Mouse (Mus musculus) liver, embryonic 15.5 days (tissue): ENCODE results near the gene Ralgapa2. TPM values are rescaled to one million over a fixed set of nuclear protein-coding genes. Genes with fewer than 3 reads are reported as not detected.

ENCODE experiments used
- ATAC-seq: fragments of 200-750 bp; cut with Nextera tagmentation; 2 replicates; pipeline ENCODE4 v1.8.0; 2017; ENCODE audit warnings: moderate number of reproducible peaks, mild to moderate bottlenecking, moderate library complexity; ENCODE audit not compliant: insufficient read depth
- H3K27ac ChIP-seq: fragments of 300-500 bp; sonication (generic); replicated peaks from 2 replicates; pipeline ENCODE4 v1.5.1; 2015; ENCODE audit warnings: mild to moderate bottlenecking, inconsistent platforms
- H3K27me3 ChIP-seq: fragments of 300-500 bp; sonication (generic); 2 replicates; pipeline ENCODE4 v1.6.1; 2015; ENCODE audit warnings: mild to moderate bottlenecking, inconsistent platforms
- H3K36me3 ChIP-seq: fragments of 300-500 bp; sonication (generic); replicated peaks from 2 replicates; pipeline ENCODE4 v1.6.1; 2015; ENCODE audit warnings: moderate library complexity, mild to moderate bottlenecking, inconsistent platforms
- H3K4me1 ChIP-seq: fragments of 300-500 bp; sonication (generic); replicated peaks from 2 replicates; pipeline ENCODE4 v1.6.1; 2015; ENCODE audit warnings: inconsistent platforms
- H3K4me2 ChIP-seq: fragments of 300-500 bp; sonication (generic); 2 replicates; pipeline ENCODE4 v1.6.1; 2015; ENCODE audit warnings: moderate library complexity, mild to moderate bottlenecking, inconsistent platforms
- H3K4me3 ChIP-seq: fragments of 300-500 bp; sonication (generic); replicated peaks from 2 replicates; pipeline ENCODE4 v1.5.1; 2015; ENCODE audit warnings: mild to moderate bottlenecking, inconsistent platforms
- H3K9ac ChIP-seq: fragments of 300-500 bp; sonication (generic); 2 replicates; pipeline ENCODE4 v1.6.1; 2015; ENCODE audit warnings: moderate library complexity, mild to moderate bottlenecking, inconsistent platforms
- H3K9me3 ChIP-seq: fragments of 300-500 bp; sonication (generic); replicated peaks from 2 replicates; pipeline ENCODE4 v1.6.1; 2016; ENCODE audit warnings: inconsistent platforms
- WGBS: fragments of 180-500 bp; shearing (Covaris S2); methylation state at CpG from one replicate; pipeline ENCODE4 v1.1.7; 2015; ENCODE audit warnings: mixed read lengths; ENCODE audit not compliant: insufficient replicate concordance; 5-methylcytosine and 5-hydroxymethylcytosine counted together
- polyA plus RNA-seq: library from polyadenylated mRNA; unstranded; fragments of >200 nt; fragmentation: Nextera tagmentation; extraction: Ambion mirVana; gene quantifications from 2 replicates; pipeline ENCODE4 v1.2.1, GENCODE M21; 2015

Gene Ralgapa2
- polyA plus RNA-seq, 1 experiment from 2014 or later = 3.5 TPM

- H3K36me3 ChIP-seq = no peaks in the 10 kb centered on the region
- no peaks in the 10 kb centered on the region for H3K9me3 ChIP-seq
- H3K27me3 ChIP-seq = no peaks in the 10 kb centered on the region
- no peak overlapping the region for H3K9ac ChIP-seq
- H3K4me2 ChIP-seq = no peak overlapping the region
- ATAC-seq = no peak
- H3K4me3 ChIP-seq = no peak overlapping the region
- no peaks in the 10 kb centered on the region for H3K4me1 ChIP-seq
- no peak overlapping the region for H3K27ac ChIP-seq
- WGBS = 11% methylated on average over 2 of the region's 2 CpGs
Measured at GRCm38 (mm10) chr2:146525483-146525882, 13.3 kb upstream of the Ralgapa2 start.

- Histone ChIP-seq H3K4me1 (no peaks in the 10 kb centered on the region), H3K36me3 (no peaks in the 10 kb centered on the region), H3K4me2 (no peak overlapping the region), H3K9me3 (no peaks in the 10 kb centered on the region), H3K4me3 (no peak overlapping the region), H3K9ac (no peak overlapping the region), H3K27ac (no peak overlapping the region; the same call in 1 of the 2 replicates), H3K27me3 (no peaks in the 10 kb centered on the region)
- 56% methylated on average over 4 of the region's 4 CpGs for WGBS
- ATAC-seq = peak; percentile 89
Measured at GRCm38 (mm10) chr2:146524685-146525415, 12.7 kb upstream of the Ralgapa2 start.

DNA sequence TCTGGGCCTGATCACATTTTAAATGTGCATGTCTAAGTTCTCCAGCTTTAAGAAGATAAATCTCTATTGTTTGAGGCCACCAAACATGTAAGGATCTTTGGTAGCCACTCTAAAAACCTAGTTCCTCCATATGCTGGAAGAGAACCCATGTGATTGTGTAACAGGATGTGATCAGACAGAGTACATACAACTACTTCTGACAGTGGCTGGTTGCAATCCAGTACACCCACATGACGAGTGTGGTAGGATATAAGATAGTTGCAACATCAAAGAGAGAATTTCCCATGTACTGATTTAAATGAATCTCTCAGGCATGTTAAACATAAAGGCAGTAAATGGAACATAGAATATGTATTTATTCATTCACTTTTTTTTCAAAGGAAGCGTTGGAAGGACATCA, 4.8 kb upstream of the Ralgapa2 start:
- ATAC-seq = no peak
- Histone ChIP-seq H3K4me1 (peaks cover 11% of the 10 kb centered on the region), H3K9ac (no peak overlapping the region), H3K9me3 (no peaks in the 10 kb centered on the region), H3K4me2 (no peak overlapping the region), H3K27me3 (no peaks in the 10 kb centered on the region), H3K4me3 (no peak overlapping the region), H3K27ac (no peak overlapping the region), H3K36me3 (no peaks in the 10 kb centered on the region)
- 51% methylated on average over 2 of the region's 2 CpGs for WGBS

DNA sequence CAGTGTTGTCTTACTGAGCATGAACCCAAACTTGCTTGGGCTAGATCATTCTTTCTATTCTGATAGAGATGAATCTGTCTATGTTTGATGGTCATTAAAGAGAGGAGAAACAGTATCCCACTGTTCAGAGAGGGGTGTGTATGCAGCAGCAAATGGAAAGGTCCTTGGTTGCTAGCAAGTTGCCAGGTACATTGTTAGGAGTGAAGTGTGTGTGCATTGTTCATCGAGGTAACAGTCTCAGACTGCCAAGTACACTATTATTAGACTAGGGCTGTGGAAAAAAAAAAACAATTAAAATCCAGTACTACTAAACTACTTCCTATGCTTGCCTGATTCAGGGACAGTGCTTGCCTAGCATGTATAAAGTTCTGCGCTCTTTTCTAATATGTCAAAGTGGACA, 2.9 kb upstream of the Ralgapa2 start:
- ATAC-seq = no peak
- H3K27me3 ChIP-seq = no peaks in the 10 kb centered on the region
- H3K27ac ChIP-seq = no peak overlapping the region
- 56% methylated on average over 2 of the region's 2 CpGs for WGBS
- H3K9me3 ChIP-seq = no peaks in the 10 kb centered on the region
- no peaks in the 10 kb centered on the region for H3K36me3 ChIP-seq
- H3K4me1 ChIP-seq = peaks cover 26% of the 10 kb centered on the region
- no peak overlapping the region for H3K4me3 ChIP-seq
- H3K4me2 ChIP-seq = no peak overlapping the region
- no peak overlapping the region for H3K9ac ChIP-seq

DNA sequence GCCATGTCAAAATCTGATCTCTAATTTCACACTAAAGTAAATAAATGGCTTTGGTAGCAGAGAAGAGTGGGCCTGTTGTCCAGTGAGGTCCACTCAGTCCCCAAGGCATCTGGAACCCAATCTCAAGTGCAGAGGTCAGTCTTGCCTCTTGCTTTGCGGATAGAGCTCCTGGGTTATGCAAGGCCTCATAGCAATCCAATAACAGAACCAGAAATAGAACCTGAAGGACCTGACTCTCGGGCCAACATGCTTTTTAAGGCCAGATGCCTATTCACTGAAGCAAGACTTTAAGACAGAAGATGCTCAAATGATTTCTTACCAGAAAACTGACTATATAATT, 407 bp upstream of the Ralgapa2 start:
- 67% methylated on average over 2 of the region's 2 CpGs for whole genome bisulfite sequencing
- peak overlapping the region; percentile 82; the same call in 1 of the 2 replicates for H3K4me3 ChIP-seq
- H3K9me3 ChIP-seq = no peaks in the 10 kb centered on the region

GRCm38 (mm10) chr2:146511401-146511865, 711 bp downstream of the Ralgapa2 start:
- H3K27ac ChIP-seq = peak overlapping the region; percentile 72
- WGBS = under 1% methylated on average over 22 of the region's 22 CpGs
- H3K4me3 ChIP-seq = peak overlapping the region; percentile 82
- peaks cover 28% of the 10 kb centered on the region for H3K4me1 ChIP-seq
- H3K36me3 ChIP-seq = no peaks in the 10 kb centered on the region
- H3K4me2 ChIP-seq = peak overlapping the region; percentile 98
- H3K27me3 ChIP-seq = no peaks in the 10 kb centered on the region
- H3K9me3 ChIP-seq = no peaks in the 10 kb centered on the region
- peak; percentile 26 for ATAC-seq
- peak overlapping the region; percentile 89 for H3K9ac ChIP-seq

More for the DNA sequence above, 407 bp upstream of the Ralgapa2 start:
- H3K4me1 ChIP-seq = peaks cover 28% of the 10 kb centered on the region
- no peaks in the 10 kb centered on the region for H3K36me3 ChIP-seq
- no peak overlapping the region for H3K27ac ChIP-seq
- H3K9ac ChIP-seq = no peak overlapping the region
- H3K27me3 ChIP-seq = no peaks in the 10 kb centered on the region
- ATAC-seq = no peak
- peak overlapping the region; percentile 58 for H3K4me2 ChIP-seq

DNA sequence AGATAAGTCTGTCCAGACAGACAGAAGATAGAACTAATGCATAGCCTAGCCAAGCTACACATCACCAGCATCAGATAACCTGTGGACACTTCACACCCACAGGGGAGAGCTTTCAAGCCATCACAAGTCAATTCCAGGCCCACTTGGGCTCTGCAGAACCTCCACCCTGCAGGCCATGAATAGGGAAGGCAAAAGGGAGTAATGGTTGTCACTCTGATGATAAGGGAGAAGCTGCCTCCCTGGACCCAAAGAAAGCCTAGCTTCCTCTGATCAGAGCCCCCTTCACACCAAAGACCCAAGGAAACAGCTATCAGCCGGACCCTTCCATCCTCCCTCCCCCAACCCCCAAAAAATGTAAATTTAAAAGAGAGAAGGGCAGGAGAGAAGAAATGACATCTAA, 1.4 kb downstream of the Ralgapa2 start:
- no peaks in the 10 kb centered on the region for H3K9me3 ChIP-seq
- peak overlapping the region; percentile 89 for H3K9ac ChIP-seq
- no peaks in the 10 kb centered on the region for H3K27me3 ChIP-seq
- H3K36me3 ChIP-seq = no peaks in the 10 kb centered on the region
- no peak for ATAC-seq
- H3K4me2 ChIP-seq = peak overlapping the region; percentile 98
- H3K4me3 ChIP-seq = peak overlapping the region; percentile 82
- peaks cover 28% of the 10 kb centered on the region for H3K4me1 ChIP-seq
- 0% methylated on average over 1 of the region's 1 CpGs for WGBS
- peak overlapping the region; percentile 72 for H3K27ac ChIP-seq

- Histone ChIP-seq H3K27me3 (no peaks in the 10 kb centered on the region), H3K9me3 (no peaks in the 10 kb centered on the region), H3K9ac (no peak overlapping the region), H3K4me2 (peak overlapping the region; percentile 17; the same call in 1 of the 2 replicates), H3K4me3 (no peak overlapping the region), H3K36me3 (no peaks in the 10 kb centered on the region), H3K4me1 (peaks cover 52% of the 10 kb centered on the region), H3K27ac (peak overlapping the region; percentile 2)
- whole genome bisulfite sequencing = 42% methylated on average over 9 of the region's 9 CpGs
- ATAC-seq = no peak
Measured at GRCm38 (mm10) chr2:146502578-146503311, 9.4 kb downstream of the Ralgapa2 start.

- no peak overlapping the region for H3K9ac ChIP-seq
- peaks cover 61% of the 10 kb centered on the region for H3K4me1 ChIP-seq
- no peaks in the 10 kb centered on the region for H3K9me3 ChIP-seq
- ATAC-seq = peak; percentile 37
- H3K27me3 ChIP-seq = no peaks in the 10 kb centered on the region
- H3K4me3 ChIP-seq = no peak overlapping the region
- H3K27ac ChIP-seq = peak overlapping the region; percentile 38; the same call in 1 of the 2 replicates
- WGBS = 38% methylated on average over 1 of the region's 1 CpGs
- H3K36me3 ChIP-seq = no peaks in the 10 kb centered on the region
- no peak overlapping the region for H3K4me2 ChIP-seq
Measured at GRCm38 (mm10) chr2:146500067-146500466, 12.1 kb downstream of the Ralgapa2 start.

DNA sequence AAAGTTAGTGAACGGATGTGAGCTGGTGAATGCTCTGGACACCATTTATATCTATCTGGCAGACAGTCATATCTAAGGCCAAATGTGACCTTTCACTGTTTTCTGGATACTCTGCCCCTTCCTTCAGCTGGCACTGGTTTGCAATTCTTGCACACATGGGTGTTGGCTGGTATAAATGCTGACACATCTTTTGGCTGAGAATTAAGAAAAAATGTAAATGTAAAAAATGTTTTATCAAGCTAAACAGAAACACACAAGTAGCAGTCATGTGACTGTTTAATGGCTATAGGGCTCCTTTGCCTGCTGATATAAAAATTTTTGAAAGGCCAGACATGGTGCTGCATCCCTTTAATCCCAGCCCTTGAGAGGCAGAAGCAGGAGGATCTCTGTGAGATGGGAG, 13.0 kb downstream of the Ralgapa2 start:
- no peak overlapping the region for H3K9ac ChIP-seq
- WGBS = 63% methylated on average over 1 of the region's 1 CpGs
- H3K4me3 ChIP-seq = no peak overlapping the region
- H3K36me3 ChIP-seq = no peaks in the 10 kb centered on the region
- H3K4me1 ChIP-seq = peaks cover 58% of the 10 kb centered on the region
- H3K27ac ChIP-seq = peak overlapping the region; percentile 10; the same call in 1 of the 2 replicates
- H3K9me3 ChIP-seq = no peaks in the 10 kb centered on the region
- H3K27me3 ChIP-seq = no peaks in the 10 kb centered on the region
- H3K4me2 ChIP-seq = no peak overlapping the region
- ATAC-seq = no peak

GRCm38 (mm10) chr2:146498298-146498697, 13.8 kb downstream of the Ralgapa2 start:
- no peaks in the 10 kb centered on the region for H3K9me3 ChIP-seq
- peak overlapping the region; percentile 53; the same call in 1 of the 2 replicates for H3K27ac ChIP-seq
- no peaks in the 10 kb centered on the region for H3K36me3 ChIP-seq
- no peak overlapping the region for H3K4me3 ChIP-seq
- WGBS = 19% methylated on average over 6 of the region's 6 CpGs
- H3K4me1 ChIP-seq = peaks cover 49% of the 10 kb centered on the region
- H3K9ac ChIP-seq = no peak overlapping the region
- peak overlapping the region; percentile 39 for H3K4me2 ChIP-seq
- H3K27me3 ChIP-seq = no peaks in the 10 kb centered on the region
- peak; percentile 72 for ATAC-seq
